Mouse (Mus musculus) ES-E14 (cell line): ENCODE data around the gene Sarm1.

Source experiments
- CHD2 ChIP-seq: IDR thresholded peaks from 2 replicates; pipeline ENCODE4 v1.6.1; 2014; ENCODE audit warnings: mild to moderate bottlenecking, low read depth, low read length, inconsistent platforms
- HCFC1 ChIP-seq: IDR thresholded peaks from 2 replicates; pipeline ENCODE4 v1.6.1; 2012; ENCODE audit warnings: low read length, inconsistent platforms, borderline replicate concordance; ENCODE audit not compliant: insufficient read depth
- ZC3H11A ChIP-seq: IDR thresholded peaks from 2 replicates; pipeline ENCODE4 v1.6.1; 2012; ENCODE audit warnings: low read depth, mild to moderate bottlenecking, inconsistent platforms, low read length, borderline replicate concordance
- ZNF384 ChIP-seq: IDR thresholded peaks from 2 replicates; pipeline ENCODE4 v1.6.1; 2012; ENCODE audit warnings: low read depth, low read length, inconsistent platforms

GRCm38 (mm10) chr11:78505430-78505829 is 7.9 kb upstream of the Sarm1 start:
- TF ChIP-seq ZC3H11A = no peak
- no peak for TF ChIP-seq CHD2
- TF ChIP-seq HCFC1 = no peak
- TF ChIP-seq ZNF384 = no peak
